Mouse (Mus musculus): Measurements from ENCODE around the gene Dpf2. TPM values are rescaled to one million over a fixed set of nuclear protein-coding genes. Genes with fewer than 3 reads are reported as not detected.
"Not testable (repeated sequence)": the region's sequence is repeated elsewhere in the genome, so short reads cannot be mapped to it uniquely, and the experiment has no call there.

Dpf2 gene
- polyA plus RNA-seq, 1 experiment from 2014 or later = 119 TPM

DNA sequence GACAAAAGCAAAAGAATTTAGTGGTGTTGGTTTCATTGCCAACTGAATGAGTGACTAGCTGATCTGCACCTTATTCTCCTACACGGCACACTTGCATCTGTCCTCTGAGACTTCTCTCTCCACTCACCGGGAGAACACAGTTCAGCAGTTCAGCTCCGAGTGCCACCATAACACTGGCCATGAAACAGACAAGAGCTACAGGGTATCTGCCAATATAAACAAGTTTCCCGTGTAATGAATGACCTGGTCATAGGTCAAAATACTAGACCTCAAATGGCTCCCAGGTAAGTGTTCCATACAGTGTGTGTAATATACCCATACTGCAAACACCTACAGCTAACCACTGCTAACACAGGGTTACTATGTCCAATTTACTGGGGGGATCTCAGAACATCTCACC is 23.6 kb downstream of the Dpf2 start:
- no peak overlapping the region for H3K27ac ChIP-seq (ENCODE audit: low read length)
- ATAC-seq = no peak
- H3K9me3 ChIP-seq (ENCODE audit: control insufficient read depth, low read length) = no peaks in the 10 kb centered on the region
- H3K9ac ChIP-seq (ENCODE audit: low read depth, low read length) = no peak overlapping the region
- 43% methylated on average over 4 of the region's 4 CpGs for WGBS
- peaks cover 12% of the 10 kb centered on the region; the same call in 1 of the 2 replicates for H3K4me1 ChIP-seq (ENCODE audit: control insufficient read depth, insufficient read depth, low read length)
- no peak overlapping the region for H3K4me3 ChIP-seq (ENCODE audit: low read length)
- no peaks in the 10 kb centered on the region for H3K36me3 ChIP-seq (ENCODE audit: control insufficient read depth, insufficient read depth, low read length)
- no peaks in the 10 kb centered on the region for H3K27me3 ChIP-seq (replicated peaks; ENCODE audit: control insufficient read depth, insufficient read depth, low read length)
- H3K4me2 ChIP-seq (ENCODE audit: low read depth, low read length) = no peak overlapping the region

DNA sequence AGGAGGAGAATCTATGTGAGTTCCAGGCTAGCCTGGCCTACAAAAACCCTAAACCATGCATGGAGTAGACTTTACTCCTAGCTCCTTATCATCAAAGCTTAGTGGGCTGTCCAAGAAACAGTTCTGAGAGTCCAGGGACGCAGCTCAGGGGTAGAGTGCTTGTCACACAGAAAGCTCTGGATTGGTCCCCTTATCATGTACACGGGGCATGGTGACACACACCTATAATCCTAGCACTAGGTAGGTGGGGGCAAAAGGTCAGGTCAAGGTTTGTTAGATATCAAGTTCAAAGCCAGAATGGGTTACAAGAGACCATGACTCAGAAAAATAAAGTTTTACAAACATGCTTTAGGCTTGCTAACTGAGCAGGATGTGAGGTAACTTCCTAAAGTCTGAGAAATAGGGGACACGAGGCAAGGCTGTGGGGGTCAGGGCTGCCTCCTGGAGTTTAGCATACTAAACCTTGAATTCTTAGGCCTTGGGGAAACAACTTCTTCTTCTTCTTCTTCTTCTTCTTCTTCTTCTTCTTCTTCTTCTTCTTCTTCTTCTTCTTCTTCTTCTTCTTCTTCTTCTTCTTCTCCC is 25.5 kb downstream of the Dpf2 start:
- no peak overlapping the region for H3K4me2 ChIP-seq (ENCODE audit: low read depth, low read length)
- H3K27ac ChIP-seq (ENCODE audit: low read length) = no peak overlapping the region
- H3K4me1 ChIP-seq (ENCODE audit: control insufficient read depth, insufficient read depth, low read length) = peaks cover 7% of the 10 kb centered on the region; the same call in 1 of the 2 replicates
- no peaks in the 10 kb centered on the region for H3K9me3 ChIP-seq (ENCODE audit: control insufficient read depth, low read length)
- H3K4me3 ChIP-seq (ENCODE audit: low read length) = no peak overlapping the region
- no peak overlapping the region for H3K9ac ChIP-seq (ENCODE audit: low read depth, low read length)
- WGBS = 61% methylated on average over 3 of the region's 3 CpGs
- no peaks in the 10 kb centered on the region for H3K36me3 ChIP-seq (ENCODE audit: control insufficient read depth, insufficient read depth, low read length)
- H3K27me3 ChIP-seq (replicated peaks; ENCODE audit: control insufficient read depth, insufficient read depth, low read length) = no peaks in the 10 kb centered on the region
- peak; percentile 56 for ATAC-seq

DNA sequence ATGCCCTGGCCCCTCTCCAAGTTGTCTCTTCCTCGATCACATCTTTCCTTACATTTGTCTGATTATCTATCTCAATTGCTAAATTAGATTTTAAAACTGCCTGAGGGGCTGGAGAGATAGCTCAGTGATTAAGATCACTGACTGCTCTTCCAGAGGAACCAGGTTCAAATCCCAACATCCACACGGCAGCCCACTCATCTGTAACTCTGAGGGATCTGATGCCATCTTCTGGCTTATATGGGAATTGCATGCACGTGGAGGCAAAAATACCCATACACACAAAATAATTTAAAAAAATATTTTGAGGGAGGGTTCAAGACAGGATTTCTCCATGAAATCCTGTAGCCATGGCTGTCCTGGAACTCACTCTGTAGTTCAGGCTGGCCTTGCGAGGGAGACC is 27.0 kb downstream of the Dpf2 start:
- WGBS = 65% methylated on average over 4 of the region's 4 CpGs
- peaks cover 8% of the 10 kb centered on the region for H3K4me1 ChIP-seq (ENCODE audit: control insufficient read depth, insufficient read depth, low read length)
- H3K36me3 ChIP-seq (ENCODE audit: control insufficient read depth, insufficient read depth, low read length) = no peaks in the 10 kb centered on the region
- no peak overlapping the region for H3K27ac ChIP-seq (ENCODE audit: low read length)
- no peaks in the 10 kb centered on the region for H3K9me3 ChIP-seq (ENCODE audit: control insufficient read depth, low read length)
- no peaks in the 10 kb centered on the region for H3K27me3 ChIP-seq (replicated peaks; ENCODE audit: control insufficient read depth, insufficient read depth, low read length)
- ATAC-seq = no peak
- no peak overlapping the region for H3K4me3 ChIP-seq (ENCODE audit: low read length)
- H3K9ac ChIP-seq (ENCODE audit: low read depth, low read length) = no peak overlapping the region
- H3K4me2 ChIP-seq (ENCODE audit: low read depth, low read length) = no peak overlapping the region

DNA sequence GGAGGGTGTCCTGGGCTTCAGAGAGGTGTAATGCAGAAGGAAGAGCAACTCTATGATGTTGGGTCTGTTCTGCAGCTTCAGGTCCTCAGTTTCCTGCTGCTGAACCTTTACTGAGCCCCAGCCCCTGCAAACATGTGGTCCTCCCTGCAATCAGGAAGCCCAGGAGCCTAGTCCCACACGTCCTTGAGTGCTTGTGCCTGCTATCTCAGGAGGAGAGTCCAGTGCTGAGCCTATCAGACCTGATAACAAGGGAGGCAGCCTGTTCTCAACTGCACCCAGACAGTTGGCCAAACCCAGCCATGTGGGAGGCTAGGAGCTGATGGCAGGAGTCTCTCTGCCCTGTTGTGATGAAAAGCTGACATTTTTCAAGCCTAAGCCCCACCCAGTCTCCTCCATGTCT is 28.9 kb downstream of the Dpf2 start:
- WGBS = 21% methylated on average over 1 of the region's 1 CpGs
- Histone ChIP-seq H3K27me3 (replicated peaks; ENCODE audit: control insufficient read depth, insufficient read depth, low read length) (no peaks in the 10 kb centered on the region), H3K4me1 (ENCODE audit: control insufficient read depth, insufficient read depth, low read length) (peaks cover 14% of the 10 kb centered on the region), H3K4me3 (ENCODE audit: low read length) (no peak overlapping the region), H3K4me2 (ENCODE audit: low read depth, low read length) (no peak overlapping the region), H3K9ac (ENCODE audit: low read depth, low read length) (0 out of 2 replicates have a peak overlapping the region, but pooled peaks have one; percentile 2), H3K27ac (ENCODE audit: low read length) (peak overlapping the region; percentile 57), H3K36me3 (ENCODE audit: control insufficient read depth, insufficient read depth, low read length) (no peaks in the 10 kb centered on the region), H3K9me3 (ENCODE audit: control insufficient read depth, low read length) (no peaks in the 10 kb centered on the region)
- ATAC-seq = peak; percentile 74

DNA sequence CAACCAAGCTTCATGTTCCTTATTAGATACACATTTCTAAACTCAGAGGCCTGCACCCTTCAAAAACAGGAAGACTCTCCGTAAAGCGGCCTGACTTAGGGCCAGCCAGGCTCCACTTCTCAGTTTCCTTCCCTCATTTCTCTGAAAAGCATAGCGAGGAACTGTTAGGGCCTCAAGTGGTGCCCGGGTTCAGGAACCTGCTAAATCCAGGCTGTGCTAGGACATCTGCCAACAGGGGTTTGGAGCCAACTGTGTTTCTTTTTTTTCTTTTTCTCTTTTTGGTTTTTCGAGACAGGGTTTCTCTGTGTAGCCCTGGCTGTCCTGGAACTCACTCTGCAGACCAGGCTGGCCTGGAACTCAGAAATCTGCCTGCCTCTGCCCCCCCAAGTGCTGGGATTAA is 30.7 kb downstream of the Dpf2 start:
- H3K9me3 ChIP-seq (ENCODE audit: control insufficient read depth, low read length); ATAC-seq; H3K27me3 ChIP-seq (replicated peaks; ENCODE audit: control insufficient read depth, insufficient read depth, low read length); H3K4me2 ChIP-seq (ENCODE audit: low read depth, low read length); H3K27ac ChIP-seq (ENCODE audit: low read length); H3K36me3 ChIP-seq (ENCODE audit: control insufficient read depth, insufficient read depth, low read length); H3K9ac ChIP-seq (ENCODE audit: low read depth, low read length); H3K4me3 ChIP-seq (ENCODE audit: low read length): not testable (repeated sequence)
- H3K4me1 ChIP-seq (ENCODE audit: control insufficient read depth, insufficient read depth, low read length) = peaks cover 19% of the 10 kb centered on the region
- WGBS = 79% methylated on average over 5 of the region's 5 CpGs

DNA sequence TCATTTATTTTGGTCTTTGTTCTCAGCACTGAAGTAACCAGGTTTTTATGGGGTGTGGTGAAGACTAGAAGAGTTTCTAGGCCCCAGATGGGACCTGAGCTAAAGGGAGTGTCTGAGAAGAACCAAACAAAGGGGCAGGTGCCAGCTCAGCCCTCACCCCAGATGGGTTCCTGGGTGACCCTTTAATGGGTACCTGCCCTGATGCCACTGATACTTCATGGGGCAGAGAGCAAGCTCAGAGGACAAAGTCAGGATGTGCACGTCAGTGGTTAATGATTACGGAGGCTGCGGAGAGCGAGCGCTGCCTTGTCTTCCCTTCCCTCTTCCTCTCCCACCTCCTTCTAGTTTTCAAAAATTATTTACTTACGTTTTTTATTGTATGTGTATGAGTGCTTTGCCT is 31.7 kb downstream of the Dpf2 start:
- Histone ChIP-seq H3K4me3 (ENCODE audit: low read length) (no peak overlapping the region), H3K9ac (ENCODE audit: low read depth, low read length) (no peak overlapping the region), H3K27ac (ENCODE audit: low read length) (peak overlapping the region; percentile 30), H3K9me3 (ENCODE audit: control insufficient read depth, low read length) (no peaks in the 10 kb centered on the region), H3K27me3 (replicated peaks; ENCODE audit: control insufficient read depth, insufficient read depth, low read length) (no peaks in the 10 kb centered on the region), H3K4me1 (ENCODE audit: control insufficient read depth, insufficient read depth, low read length) (peaks cover 19% of the 10 kb centered on the region), H3K36me3 (ENCODE audit: control insufficient read depth, insufficient read depth, low read length) (no peaks in the 10 kb centered on the region), H3K4me2 (ENCODE audit: low read depth, low read length) (no peak overlapping the region)
- peak; percentile 55 for ATAC-seq
- WGBS = 81% methylated on average over 6 of the region's 6 CpGs

DNA sequence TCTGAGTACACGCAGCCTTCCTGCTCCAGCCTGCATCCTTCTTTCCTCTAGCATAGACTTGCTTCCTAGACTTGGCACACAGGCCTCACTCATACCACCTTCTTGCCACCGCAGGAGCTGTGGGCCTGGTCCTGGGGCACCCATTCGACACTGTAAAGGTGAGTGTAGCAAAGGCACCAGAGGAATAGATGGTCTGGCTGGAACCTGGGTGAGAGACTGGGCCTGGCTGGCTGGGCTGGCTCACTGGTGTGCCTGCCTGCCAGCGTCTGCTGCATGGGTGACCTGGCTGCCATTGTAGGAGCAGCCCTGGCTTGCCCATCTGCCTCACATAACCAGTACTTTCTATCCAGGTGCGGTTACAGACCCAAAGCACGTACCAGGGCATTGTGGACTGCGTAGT is 33.1 kb downstream of the Dpf2 start:
- Histone ChIP-seq H3K4me2 (ENCODE audit: low read depth, low read length) (no peak overlapping the region), H3K9me3 (ENCODE audit: control insufficient read depth, low read length) (no peaks in the 10 kb centered on the region), H3K36me3 (ENCODE audit: control insufficient read depth, insufficient read depth, low read length) (no peaks in the 10 kb centered on the region), H3K27me3 (replicated peaks; ENCODE audit: control insufficient read depth, insufficient read depth, low read length) (no peaks in the 10 kb centered on the region), H3K4me3 (ENCODE audit: low read length) (no peak overlapping the region), H3K9ac (ENCODE audit: low read depth, low read length) (no peak overlapping the region), H3K4me1 (ENCODE audit: control insufficient read depth, insufficient read depth, low read length) (peaks cover 25% of the 10 kb centered on the region), H3K27ac (ENCODE audit: low read length) (no peak overlapping the region)
- 91% methylated on average over 7 of the region's 7 CpGs for WGBS
- no peak for ATAC-seq

DNA sequence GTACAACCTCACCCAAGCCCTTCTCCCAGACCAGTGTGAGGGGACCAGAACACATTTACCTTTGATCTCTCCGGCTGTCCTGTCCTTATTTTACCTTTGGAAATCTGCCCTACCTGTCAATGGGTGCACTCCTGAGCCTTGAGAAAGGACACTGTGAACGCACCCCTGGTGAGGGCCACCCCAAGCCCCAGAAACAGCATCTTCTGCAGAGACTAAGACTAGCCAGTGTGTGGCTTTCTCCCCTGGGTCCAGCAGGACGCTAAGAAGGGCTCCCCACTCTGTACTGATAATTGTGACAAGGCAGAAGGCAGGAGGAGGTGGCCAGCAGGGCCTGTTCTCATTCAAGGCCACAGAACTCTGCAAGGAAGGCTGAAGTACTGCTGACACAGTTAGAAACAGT is 33.9 kb downstream of the Dpf2 start:
- WGBS = 77% methylated on average over 3 of the region's 3 CpGs
- Histone ChIP-seq H3K4me3 (ENCODE audit: low read length) (no peak overlapping the region), H3K27ac (ENCODE audit: low read length) (0 out of 2 replicates have a peak overlapping the region, but pooled peaks have one; percentile 73), H3K9me3 (ENCODE audit: control insufficient read depth, low read length) (no peaks in the 10 kb centered on the region), H3K36me3 (ENCODE audit: control insufficient read depth, insufficient read depth, low read length) (no peaks in the 10 kb centered on the region), H3K9ac (ENCODE audit: low read depth, low read length) (peak overlapping the region; percentile 49), H3K27me3 (replicated peaks; ENCODE audit: control insufficient read depth, insufficient read depth, low read length) (no peaks in the 10 kb centered on the region), H3K4me2 (ENCODE audit: low read depth, low read length) (no peak overlapping the region), H3K4me1 (ENCODE audit: control insufficient read depth, insufficient read depth, low read length) (peaks cover 29% of the 10 kb centered on the region)
- no peak for ATAC-seq

DNA sequence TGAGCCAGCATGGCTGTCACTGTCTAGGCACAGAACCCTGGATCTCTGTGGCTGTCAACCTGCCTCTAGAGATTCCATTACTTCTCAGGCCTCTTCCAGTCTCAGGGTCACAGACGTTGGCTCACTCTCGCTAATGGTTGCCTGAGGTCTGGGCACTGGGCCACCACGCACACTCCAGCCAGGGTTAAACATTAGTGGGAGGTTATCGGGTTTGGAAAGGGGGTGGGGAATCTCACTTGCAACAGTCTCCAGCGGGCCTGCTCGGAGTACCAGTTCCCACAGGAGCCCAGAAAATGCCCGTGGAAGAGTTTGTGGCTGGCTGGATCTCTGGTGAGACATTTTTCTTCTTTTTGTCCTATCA is 34.5 kb downstream of the Dpf2 start:
- peak overlapping the region; percentile 73; the same call in 1 of the 2 replicates for H3K27ac ChIP-seq (ENCODE audit: low read length)
- H3K9me3 ChIP-seq (ENCODE audit: control insufficient read depth, low read length) = no peaks in the 10 kb centered on the region
- H3K27me3 ChIP-seq (replicated peaks; ENCODE audit: control insufficient read depth, insufficient read depth, low read length) = no peaks in the 10 kb centered on the region
- peak; percentile 11 for ATAC-seq
- no peaks in the 10 kb centered on the region for H3K36me3 ChIP-seq (ENCODE audit: control insufficient read depth, insufficient read depth, low read length)
- peaks cover 31% of the 10 kb centered on the region for H3K4me1 ChIP-seq (ENCODE audit: control insufficient read depth, insufficient read depth, low read length)
- 0 out of 2 replicates have a peak overlapping the region, but pooled peaks have one; percentile 7 for H3K4me3 ChIP-seq (ENCODE audit: low read length)
- 58% methylated on average over 7 of the region's 7 CpGs for WGBS
- 0 out of 2 replicates have a peak overlapping the region, but pooled peaks have one; percentile 14 for H3K4me2 ChIP-seq (ENCODE audit: low read depth, low read length)
- H3K9ac ChIP-seq (ENCODE audit: low read depth, low read length) = peak overlapping the region; percentile 49

Data from intestine, embryonic 16.5 days (tissue).